Mouse (Mus musculus) kidney, postnatal 0 days (tissue): ENCODE data around the gene C1qc. TPM values are rescaled to one million over a fixed set of nuclear protein-coding genes. Genes with fewer than 3 reads are reported as not detected.

Source experiments
- ATAC-seq: fragments of 200-750 bp; cut with Nextera tagmentation; replicated peaks from 2 replicates; pipeline ENCODE4 v1.8.0; 2017; ENCODE audit warnings: low read depth, moderate number of reproducible peaks, moderate TSS enrichment, moderate library complexity; ENCODE audit not compliant: low FRiP score
- DNase-seq: peaks from one replicate; pipeline ENCODE4 v3.0.0-alpha.2; 2016; ENCODE audit warnings: low spot score
- H3K27ac ChIP-seq: fragments of 300-500 bp; sonication (generic); 2 replicates; pipeline ENCODE4 v1.5.1; 2014; ENCODE audit warnings: mild to moderate bottlenecking
- H3K27me3 ChIP-seq: fragments of 300-500 bp; sonication (generic); 2 replicates; pipeline ENCODE4 v1.6.1; 2014; ENCODE audit warnings: low read length, mixed read lengths; ENCODE audit not compliant: insufficient read depth
- H3K36me3 ChIP-seq: fragments of 300-500 bp; sonication (generic); 2 replicates; pipeline ENCODE4 v1.6.1; 2014; ENCODE audit warnings: low read length, mixed read lengths; ENCODE audit not compliant: insufficient read depth
- H3K4me1 ChIP-seq: fragments of 300-500 bp; sonication (generic); replicated peaks from 2 replicates; pipeline ENCODE4 v1.6.1; 2014; ENCODE audit warnings: antibody characterized with exemption, low read length, mixed read lengths; ENCODE audit not compliant: insufficient read depth
- H3K4me2 ChIP-seq: fragments of 300-500 bp; sonication (generic); 2 replicates; pipeline ENCODE4 v1.6.1; 2014; ENCODE audit warnings: mild to moderate bottlenecking, low read length, moderate library complexity, mixed read lengths
- H3K4me3 ChIP-seq: fragments of 300-500 bp; sonication (generic); replicated peaks from 2 replicates; pipeline ENCODE4 v1.5.1; 2014; ENCODE audit warnings: low read depth, low read length
- H3K9ac ChIP-seq: fragments of 300-500 bp; sonication (generic); 2 replicates; pipeline ENCODE4 v1.6.1; 2014; ENCODE audit warnings: low read depth, low read length
- H3K9me3 ChIP-seq: fragments of 300-500 bp; sonication (generic); replicated peaks from 2 replicates; pipeline ENCODE4 v1.6.1; 2016; ENCODE audit warnings: low read length, inconsistent platforms, mixed read lengths
- CTCF ChIP-seq: IDR thresholded peaks from 2 replicates; pipeline ENCODE4 v1.5.1; 2016; ENCODE audit warnings: antibody characterized with exemption, low read depth, mild to moderate bottlenecking, moderate library complexity
- WGBS: fragments of 180-500 bp; shearing (Covaris S2); extraction: QIAGEN DNeasy Blood & Tissue Kit; methylation state at CpG from one replicate; pipeline ENCODE4 v1.1.7; 2014; 5-methylcytosine and 5-hydroxymethylcytosine counted together
- polyA plus RNA-seq: library from polyadenylated mRNA; unstranded; fragments of >200 nt; fragmentation: Nextera tagmentation; extraction: Ambion mirVana; gene quantifications from 2 replicates; pipeline ENCODE4 v1.2.1, GENCODE M21; 2015

Gene C1qc
- polyA plus RNA-seq, 1 experiment from 2014 or later: 34.6 TPM

- no peak for ATAC-seq
- H3K27me3 ChIP-seq: 0 out of 2 replicates have a peak, but pooled peaks cover 4% of the 10 kb centered on the region
- H3K9me3 ChIP-seq: no peaks in the 10 kb centered on the region
- no peak for TF ChIP-seq CTCF
- DNase-seq: no peak
- H3K9ac ChIP-seq: no peak overlapping the region
- 0 out of 2 replicates have a peak, but pooled peaks cover 4% of the 10 kb centered on the region for H3K4me1 ChIP-seq
- no peak overlapping the region for H3K4me3 ChIP-seq
- H3K4me2 ChIP-seq: no peak overlapping the region
- whole genome bisulfite sequencing: 7% methylated on average over 15 of the region's 15 CpGs
- no peak overlapping the region for H3K27ac ChIP-seq
- no peaks in the 10 kb centered on the region for H3K36me3 ChIP-seq
Observed at GRCm38 (mm10) chr4:136864751-136865470, 28.0 kb downstream of the C1qc start.

GRCm38 (mm10) chr4:136863517-136863916, 29.3 kb downstream of the C1qc start:
- TF ChIP-seq CTCF: no peak
- 44% methylated on average over 9 of the region's 9 CpGs for WGBS

GRCm38 (mm10) chr4:136862411-136862810, 30.5 kb downstream of the C1qc start:
- Histone ChIP-seq H3K27ac (no peak overlapping the region), H3K4me2 (no peak overlapping the region)
- 71% methylated on average over 2 of the region's 2 CpGs for WGBS

More at GRCm38 (mm10) chr4:136863517-136863916, 29.3 kb downstream of the C1qc start:
- Histone ChIP-seq H3K9me3 (no peaks in the 10 kb centered on the region), H3K4me1 (0 out of 2 replicates have a peak, but pooled peaks cover 4% of the 10 kb centered on the region), H3K27me3 (0 out of 2 replicates have a peak, but pooled peaks cover 4% of the 10 kb centered on the region), H3K9ac (no peak overlapping the region), H3K36me3 (no peaks in the 10 kb centered on the region), H3K27ac (no peak overlapping the region), H3K4me3 (no peak overlapping the region), H3K4me2 (no peak overlapping the region)
- DNase-seq (no peak), ATAC-seq (no peak)

GRCm38 (mm10) chr4:136861806-136862205, 31.1 kb downstream of the C1qc start:
- H3K9ac ChIP-seq: no peak overlapping the region

More at GRCm38 (mm10) chr4:136862411-136862810, 30.5 kb downstream of the C1qc start:
- Histone ChIP-seq H3K9ac (no peak overlapping the region), H3K27me3 (0 out of 2 replicates have a peak, but pooled peaks cover 4% of the 10 kb centered on the region), H3K9me3 (no peaks in the 10 kb centered on the region), H3K4me3 (no peak overlapping the region), H3K4me1 (0 out of 2 replicates have a peak, but pooled peaks cover 4% of the 10 kb centered on the region), H3K36me3 (no peaks in the 10 kb centered on the region)
- DNase-seq (no peak), ATAC-seq (no peak)
- TF ChIP-seq CTCF: no peak

GRCm38 (mm10) chr4:136860022-136860421, 32.8 kb downstream of the C1qc start:
- H3K9me3 ChIP-seq: no peaks in the 10 kb centered on the region
- WGBS: 88% methylated on average over 7 of the region's 7 CpGs

More at GRCm38 (mm10) chr4:136861806-136862205, 31.1 kb downstream of the C1qc start:
- no peak for TF ChIP-seq CTCF
- 17% methylated on average over 17 of the region's 17 CpGs for WGBS
- no peak overlapping the region for H3K4me2 ChIP-seq
- H3K27me3 ChIP-seq: 0 out of 2 replicates have a peak, but pooled peaks cover 4% of the 10 kb centered on the region
- H3K4me3 ChIP-seq: no peak overlapping the region
- H3K27ac ChIP-seq: no peak overlapping the region
- ATAC-seq (no peak), DNase-seq (no peak)
- 0 out of 2 replicates have a peak, but pooled peaks cover 4% of the 10 kb centered on the region for H3K4me1 ChIP-seq
- no peaks in the 10 kb centered on the region for H3K36me3 ChIP-seq
- no peaks in the 10 kb centered on the region for H3K9me3 ChIP-seq

GRCm38 (mm10) chr4:136855081-136855480, 37.8 kb downstream of the C1qc start:
- DNase-seq (no peak), ATAC-seq (no peak)
- H3K27me3 ChIP-seq: no peaks in the 10 kb centered on the region
- no peak overlapping the region for H3K4me2 ChIP-seq
- H3K4me1 ChIP-seq: no peaks in the 10 kb centered on the region
- H3K9ac ChIP-seq: no peak overlapping the region
- peak; percentile 45 for TF ChIP-seq CTCF
- no peak overlapping the region for H3K27ac ChIP-seq
- no peaks in the 10 kb centered on the region for H3K9me3 ChIP-seq
- no peaks in the 10 kb centered on the region for H3K36me3 ChIP-seq
- H3K4me3 ChIP-seq: no peak overlapping the region
- 40% methylated on average over 6 of the region's 6 CpGs for WGBS

More at GRCm38 (mm10) chr4:136860022-136860421, 32.8 kb downstream of the C1qc start:
- peak; percentile 34; the same call in 1 of the 2 replicates for TF ChIP-seq CTCF
- Histone ChIP-seq H3K36me3 (no peaks in the 10 kb centered on the region), H3K27me3 (0 out of 2 replicates have a peak, but pooled peaks cover 4% of the 10 kb centered on the region), H3K4me2 (no peak overlapping the region), H3K4me3 (no peak overlapping the region), H3K9ac (no peak overlapping the region), H3K4me1 (0 out of 2 replicates have a peak, but pooled peaks cover 4% of the 10 kb centered on the region), H3K27ac (no peak overlapping the region)
- ATAC-seq (no peak), DNase-seq (no peak)
